Mouse (Mus musculus): Measurements from ENCODE around the gene Tfpt. TPM values are rescaled to one million over a fixed set of nuclear protein-coding genes. Genes with fewer than 3 reads are reported as not detected.

Tfpt gene
- 27.6 and 29.5 TPM in 2 replicates for polyA plus RNA-seq (2015; fragmentation: Nextera tagmentation; extraction: Ambion mirVana)

- Histone ChIP-seq H3K4me2 (peak within 1 kb of the TSS; percentile 95), H3K4me3 (peak within 1 kb of the TSS; percentile 76), H3K9me3 (no peaks in the 10 kb centered on the region), H3K36me3 (peaks cover 37% of the 10 kb centered on the region), H3K27ac (peak within 1 kb of the TSS; percentile 87), H3K4me1 (peaks cover 23% of the 10 kb centered on the region), H3K9ac (peak within 1 kb of the TSS; percentile 78), H3K27me3 (no peaks in the 10 kb centered on the region)
- peak; percentile 86 for ATAC-seq (ENCODE audit: borderline replicate concordance, extremely low read depth, low FRiP score, low TSS enrichment)
- WGBS = 2% methylated on average over 47 of the region's 47 CpGs
These were observed at the start of gene Tfpt, which contains the start of gene Prpf31 for GRCm38 (mm10) chr7:3629543-3630477. Gene Tfpt, minus strand, starts transcription at chr7:3629929. Gene Prpf31, plus strand, starts transcription at chr7:3629985.

- Histone ChIP-seq H3K9ac (peak within 1 kb of the TSS; percentile 16; the same call in 1 of the 2 replicates), H3K9me3 (no peaks in the 10 kb centered on the region), H3K4me3 (peak within 1 kb of the TSS; percentile 30), H3K27me3 (no peaks in the 10 kb centered on the region), H3K36me3 (0 out of 2 replicates have a peak, but pooled peaks cover 3% of the 10 kb centered on the region), H3K4me1 (no peaks in the 10 kb centered on the region), H3K4me2 (peak within 1 kb of the TSS; percentile 43), H3K27ac (no peak within 1 kb of the TSS)
- ATAC-seq (ENCODE audit: borderline replicate concordance, extremely low read depth, low FRiP score, low TSS enrichment) = peak; percentile 48; the same call in 1 of the 2 replicates
- WGBS = 39% methylated on average over 9 of the region's 9 CpGs
These were observed 47.6 kb upstream of the Tfpt start, which contains the start of gene Tmc4 for GRCm38 (mm10) chr7:3677342-3677741. Gene Tmc4, minus strand, starts transcription at chr7:3677553.

- Histone ChIP-seq H3K4me1 (no peaks in the 10 kb centered on the region), H3K36me3 (0 out of 2 replicates have a peak, but pooled peaks cover 3% of the 10 kb centered on the region), H3K9ac (0 out of 2 replicates have a peak overlapping the region, but pooled peaks have one; percentile 16), H3K9me3 (no peaks in the 10 kb centered on the region), H3K4me3 (peak overlapping the region; percentile 30), H3K27me3 (no peaks in the 10 kb centered on the region), H3K4me2 (peak overlapping the region; percentile 43), H3K27ac (no peak overlapping the region)
- 85% methylated on average over 12 of the region's 12 CpGs for WGBS
- no peak for ATAC-seq (ENCODE audit: borderline replicate concordance, extremely low read depth, low FRiP score, low TSS enrichment)
These were observed 46.6 kb upstream of the Tfpt start for GRCm38 (mm10) chr7:3676371-3676770.

- 76% methylated on average over 3 of the region's 3 CpGs for WGBS
- ATAC-seq (ENCODE audit: borderline replicate concordance, extremely low read depth, low FRiP score, low TSS enrichment) = no peak
These were observed 45.5 kb upstream of the Tfpt start for GRCm38 (mm10) chr7:3675228-3675548.

GRCm38 (mm10) chr7:3674507-3675227, 44.9 kb upstream of the Tfpt start:
- Histone ChIP-seq H3K4me3 (no peak overlapping the region), H3K9me3 (no peaks in the 10 kb centered on the region), H3K4me2 (no peak overlapping the region), H3K36me3 (no peaks in the 10 kb centered on the region), H3K9ac (no peak overlapping the region), H3K27me3 (no peaks in the 10 kb centered on the region), H3K4me1 (no peaks in the 10 kb centered on the region), H3K27ac (no peak overlapping the region)
- 67% methylated on average over 10 of the region's 10 CpGs for WGBS
- ATAC-seq (ENCODE audit: borderline replicate concordance, extremely low read depth, low FRiP score, low TSS enrichment) = peak; percentile 81

More at GRCm38 (mm10) chr7:3675228-3675548, 45.5 kb upstream of the Tfpt start:
- Histone ChIP-seq H3K27me3 (no peaks in the 10 kb centered on the region), H3K9me3 (no peaks in the 10 kb centered on the region), H3K4me1 (no peaks in the 10 kb centered on the region), H3K36me3 (0 out of 2 replicates have a peak, but pooled peaks cover 1% of the 10 kb centered on the region), H3K9ac (no peak overlapping the region), H3K27ac (no peak overlapping the region), H3K4me2 (no peak overlapping the region), H3K4me3 (no peak overlapping the region)

- H3K4me3 ChIP-seq = 0 out of 2 replicates have a peak overlapping the region, but pooled peaks have one; percentile 16
- H3K9me3 ChIP-seq = no peaks in the 10 kb centered on the region
- peak overlapping the region; percentile 27; the same call in 1 of the 2 replicates for H3K9ac ChIP-seq
- no peaks in the 10 kb centered on the region for H3K27me3 ChIP-seq
- WGBS = 13% methylated on average over 14 of the region's 14 CpGs
- H3K36me3 ChIP-seq = peaks cover 13% of the 10 kb centered on the region
- peak overlapping the region; percentile 30 for H3K4me2 ChIP-seq
- H3K4me1 ChIP-seq = peaks cover 35% of the 10 kb centered on the region
- H3K27ac ChIP-seq = peak overlapping the region; percentile 45; the same call in 1 of the 2 replicates
- no peak for ATAC-seq (ENCODE audit: borderline replicate concordance, extremely low read depth, low FRiP score, low TSS enrichment)
These were observed 37.2 kb upstream of the Tfpt start for GRCm38 (mm10) chr7:3666921-3667391.

GRCm38 (mm10) chr7:3665215-3666114, 35.7 kb upstream of the Tfpt start, which contains the start of gene Leng1:
Gene Leng1, minus strand, starts transcription at chr7:3665840.
- peaks cover 35% of the 10 kb centered on the region for H3K4me1 ChIP-seq
- peak within 1 kb of the TSS; percentile 65 for H3K9ac ChIP-seq
- peak; percentile 98 for ATAC-seq (ENCODE audit: borderline replicate concordance, extremely low read depth, low FRiP score, low TSS enrichment)
- peak within 1 kb of the TSS; percentile 55 for H3K4me3 ChIP-seq
- H3K27ac ChIP-seq = peak within 1 kb of the TSS; percentile 91
- H3K9me3 ChIP-seq = no peaks in the 10 kb centered on the region
- peak within 1 kb of the TSS; percentile 69 for H3K4me2 ChIP-seq
- WGBS = 2% methylated on average over 45 of the region's 45 CpGs
- no peaks in the 10 kb centered on the region for H3K27me3 ChIP-seq
- H3K36me3 ChIP-seq = peaks cover 27% of the 10 kb centered on the region

GRCm38 (mm10) chr7:3664524-3665214, 34.9 kb upstream of the Tfpt start:
- WGBS = 26% methylated on average over 15 of the region's 15 CpGs
- H3K4me1 ChIP-seq = peaks cover 35% of the 10 kb centered on the region
- H3K9ac ChIP-seq = peak overlapping the region; percentile 65
- peak; percentile 12; the same call in 1 of the 2 replicates for ATAC-seq (ENCODE audit: borderline replicate concordance, extremely low read depth, low FRiP score, low TSS enrichment)
- H3K4me3 ChIP-seq = peak overlapping the region; percentile 55
- peak overlapping the region; percentile 69 for H3K4me2 ChIP-seq
- no peaks in the 10 kb centered on the region for H3K9me3 ChIP-seq
- peak overlapping the region; percentile 72 for H3K27ac ChIP-seq
- H3K36me3 ChIP-seq = peaks cover 35% of the 10 kb centered on the region
- H3K27me3 ChIP-seq = no peaks in the 10 kb centered on the region

- Histone ChIP-seq H3K4me1 (peaks cover 5% of the 10 kb centered on the region), H3K27ac (no peak overlapping the region), H3K9ac (no peak overlapping the region), H3K4me3 (no peak overlapping the region), H3K4me2 (no peak overlapping the region), H3K36me3 (peaks cover 96% of the 10 kb centered on the region), H3K9me3 (no peaks in the 10 kb centered on the region), H3K27me3 (no peaks in the 10 kb centered on the region)
- no peak for ATAC-seq (ENCODE audit: borderline replicate concordance, extremely low read depth, low FRiP score, low TSS enrichment)
- 93% methylated on average over 14 of the region's 14 CpGs for WGBS
These were observed 28.8 kb upstream of the Tfpt start for GRCm38 (mm10) chr7:3658578-3658977.

GRCm38 (mm10) chr7:3656966-3657365, 27.2 kb upstream of the Tfpt start:
- H3K27me3 ChIP-seq = no peaks in the 10 kb centered on the region
- no peak for ATAC-seq (ENCODE audit: borderline replicate concordance, extremely low read depth, low FRiP score, low TSS enrichment)
- H3K4me3 ChIP-seq = no peak overlapping the region
- no peak overlapping the region for H3K27ac ChIP-seq
- no peak overlapping the region for H3K4me2 ChIP-seq
- WGBS = 67% methylated on average over 4 of the region's 4 CpGs
- H3K4me1 ChIP-seq = no peaks in the 10 kb centered on the region
- H3K9ac ChIP-seq = no peak overlapping the region
- H3K9me3 ChIP-seq = no peaks in the 10 kb centered on the region
- peaks cover 98% of the 10 kb centered on the region for H3K36me3 ChIP-seq

All from lung, embryonic 15.5 days (tissue).